Mouse (Mus musculus) stomach, postnatal 0 days (tissue): ENCODE measurements around the gene Il9r. TPM values are rescaled to one million over a fixed set of nuclear protein-coding genes. Genes with fewer than 3 reads are reported as not detected.
A peak's percentile ranks its signal among the peaks of the same experiment; 100 is the strongest.

Experiments used
- ATAC-seq: fragments of 200-750 bp; cut with Nextera tagmentation; 2 replicates; pipeline ENCODE4 v1.8.0; 2017; ENCODE audit not compliant: low FRiP score, low TSS enrichment
- DNase-seq: peaks from one replicate; pipeline ENCODE4 v3.0.0-alpha.2; 2016; ENCODE audit warnings: low spot score
- H3K27ac ChIP-seq: fragments of 300-500 bp; sonication (generic); replicated peaks from 2 replicates; pipeline ENCODE4 v1.5.1; 2014; ENCODE audit warnings: mild to moderate bottlenecking, control low read depth
- H3K27me3 ChIP-seq: fragments of 300-500 bp; sonication (generic); 2 replicates; pipeline ENCODE4 v1.6.1; 2014; ENCODE audit warnings: low read length; ENCODE audit not compliant: control insufficient read depth, insufficient read depth
- H3K36me3 ChIP-seq: fragments of 300-500 bp; sonication (generic); 2 replicates; pipeline ENCODE4 v1.6.1; 2014; ENCODE audit warnings: low read length, mixed read lengths; ENCODE audit not compliant: control insufficient read depth, insufficient read depth
- H3K4me1 ChIP-seq: fragments of 300-500 bp; sonication (generic); replicated peaks from 2 replicates; pipeline ENCODE4 v1.6.1; 2014; ENCODE audit warnings: antibody characterized with exemption; ENCODE audit not compliant: control insufficient read depth, insufficient read depth
- H3K4me2 ChIP-seq: fragments of 300-500 bp; sonication (generic); replicated peaks from 2 replicates; pipeline ENCODE4 v1.6.1; 2014; ENCODE audit warnings: low read depth, mild to moderate bottlenecking, control low read depth, moderate library complexity
- H3K4me3 ChIP-seq: fragments of 300-500 bp; sonication (generic); 2 replicates; pipeline ENCODE4 v1.5.1; 2014; ENCODE audit warnings: low read depth, low read length, control low read depth
- H3K9ac ChIP-seq: fragments of 300-500 bp; sonication (generic); 2 replicates; pipeline ENCODE4 v1.6.1; 2014; ENCODE audit warnings: mild to moderate bottlenecking, low read length, control low read depth, mixed read lengths
- H3K9me3 ChIP-seq: fragments of 300-500 bp; sonication (generic); 2 replicates; pipeline ENCODE4 v1.6.1; 2016; ENCODE audit warnings: low read length; ENCODE audit not compliant: control insufficient read depth
- CTCF ChIP-seq: IDR thresholded peaks from 2 replicates; pipeline ENCODE4 v1.5.1; 2016; ENCODE audit warnings: antibody characterized with exemption, low read depth, mild to moderate bottlenecking, moderate library complexity
- EP300 ChIP-seq: optimal IDR thresholded peaks from 2 replicates; pipeline ENCODE3; 2016; ENCODE audit warnings: antibody characterized with exemption
- WGBS: fragments of 180-500 bp; shearing (Covaris S2); extraction: QIAGEN DNeasy Blood & Tissue Kit; methylation state at CpG from one replicate; pipeline ENCODE4 v1.1.7; 2014; 5-methylcytosine and 5-hydroxymethylcytosine counted together
- polyA plus RNA-seq: library from polyadenylated mRNA; unstranded; fragments of >200 nt; fragmentation: Nextera tagmentation; extraction: Ambion mirVana; gene quantifications from 2 replicates; pipeline ENCODE4 v1.2.1, GENCODE M21; 2015

Il9r gene
- polyA plus RNA-seq, 1 experiment from 2014 or later = not detected

- H3K4me2 ChIP-seq = no peak overlapping the region
- H3K4me3 ChIP-seq = no peak overlapping the region
- H3K36me3 ChIP-seq = no peaks in the 10 kb centered on the region
- 65% methylated on average over 11 of the region's 11 CpGs for WGBS
- H3K4me1 ChIP-seq = no peaks in the 10 kb centered on the region
- no peak for TF ChIP-seq EP300
- TF ChIP-seq CTCF = no peak
- no peak overlapping the region for H3K27ac ChIP-seq
- H3K9ac ChIP-seq = no peak overlapping the region
- DNase-seq (no peak), ATAC-seq (no peak)
- no peaks in the 10 kb centered on the region for H3K9me3 ChIP-seq
- H3K27me3 ChIP-seq = no peaks in the 10 kb centered on the region
These were observed 50.5 kb downstream of the Il9r start for GRCm38 (mm10) chr11:32149605-32150004.

DNA sequence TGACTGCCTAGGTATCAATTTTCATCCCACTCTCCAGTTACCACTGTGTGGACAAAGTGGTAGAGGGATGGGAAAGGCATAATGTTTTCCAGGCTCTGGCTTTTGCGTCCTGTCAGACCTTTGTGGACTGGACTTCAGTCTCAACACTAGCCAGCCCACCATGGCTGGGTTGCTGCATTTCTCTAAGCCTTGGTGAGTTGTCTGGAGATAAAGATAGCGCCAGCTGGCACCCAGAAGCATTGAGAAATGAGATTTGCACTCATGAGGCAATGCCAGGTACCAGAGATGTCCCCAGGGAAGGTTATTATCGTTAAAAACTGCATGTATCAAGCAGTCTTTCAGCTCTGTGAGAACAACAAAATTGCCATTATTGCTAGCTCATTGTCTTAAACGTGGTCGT lies 57.3 kb downstream of the Il9r start:
- DNase-seq (no peak), ATAC-seq (no peak)
- 77% methylated on average over 5 of the region's 5 CpGs for WGBS
- TF ChIP-seq CTCF = no peak
- no peak for TF ChIP-seq EP300
- H3K36me3 ChIP-seq = no peaks in the 10 kb centered on the region
- H3K4me1 ChIP-seq = no peaks in the 10 kb centered on the region
- no peak overlapping the region for H3K27ac ChIP-seq
- H3K9me3 ChIP-seq = no peaks in the 10 kb centered on the region
- H3K27me3 ChIP-seq = no peaks in the 10 kb centered on the region
- H3K4me2 ChIP-seq = no peak overlapping the region
- H3K9ac ChIP-seq = no peak overlapping the region
- no peak overlapping the region for H3K4me3 ChIP-seq

DNA sequence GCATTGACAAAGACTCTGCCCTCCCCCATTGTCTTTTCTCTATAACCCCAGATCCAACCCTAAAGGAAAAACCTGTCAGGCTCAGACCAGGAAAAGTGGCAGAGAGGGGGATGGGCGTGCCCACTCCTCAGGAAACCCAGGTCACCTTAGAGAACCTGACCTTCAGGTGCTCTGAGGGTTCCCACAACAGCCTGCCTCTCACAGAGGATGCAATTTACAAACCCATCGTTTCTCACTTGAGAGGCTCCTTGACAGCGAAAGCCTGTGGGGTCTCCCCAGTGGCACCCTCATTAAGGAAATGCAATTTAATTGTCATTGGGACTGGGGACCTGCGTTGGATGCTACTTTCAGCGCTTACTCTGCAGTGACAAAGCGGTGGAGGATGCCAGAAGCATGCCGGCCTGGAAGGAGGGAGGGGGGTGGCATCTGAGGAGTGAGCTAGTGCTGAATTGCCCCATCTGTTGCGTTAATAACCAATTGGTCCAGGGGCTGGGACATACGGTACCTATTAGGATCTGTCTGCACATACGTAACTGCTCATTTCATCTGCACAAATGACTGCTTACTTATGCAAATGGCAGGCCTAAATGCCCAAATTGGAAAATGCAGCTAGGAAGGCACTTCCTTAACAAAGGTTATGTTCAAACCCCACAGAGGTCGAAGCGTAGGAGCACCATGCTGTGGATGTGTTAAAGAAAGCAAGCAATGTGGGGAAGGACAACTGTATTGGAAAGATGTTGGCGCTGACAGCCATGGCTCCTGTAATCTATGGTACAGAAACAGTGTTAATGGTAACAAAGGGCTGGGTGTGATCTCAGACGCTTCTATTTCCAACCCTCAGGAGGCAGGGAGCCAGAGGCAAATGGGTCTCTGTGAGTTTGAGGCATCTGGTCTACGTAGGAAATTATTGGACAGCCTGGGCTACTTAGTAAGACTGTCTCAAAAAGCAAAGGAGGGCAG lies 58.2 kb downstream of the Il9r start:
- TF ChIP-seq EP300 (no peak), CTCF (no peak)
- Histone ChIP-seq H3K27me3 (no peaks in the 10 kb centered on the region), H3K9me3 (no peaks in the 10 kb centered on the region), H3K4me3 (no peak overlapping the region), H3K36me3 (no peaks in the 10 kb centered on the region), H3K27ac (no peak overlapping the region), H3K9ac (no peak overlapping the region), H3K4me2 (no peak overlapping the region), H3K4me1 (no peaks in the 10 kb centered on the region)
- DNase-seq (no peak), ATAC-seq (no peak)
- WGBS = 75% methylated on average over 15 of the region's 15 CpGs

GRCm38 (mm10) chr11:32141034-32141433 lies 59.0 kb downstream of the Il9r start:
- H3K4me3 ChIP-seq = no peak overlapping the region
- H3K9me3 ChIP-seq = no peaks in the 10 kb centered on the region
- ATAC-seq (no peak), DNase-seq (peak; percentile 78)
- no peaks in the 10 kb centered on the region for H3K36me3 ChIP-seq
- no peaks in the 10 kb centered on the region for H3K27me3 ChIP-seq
- WGBS = 27% methylated on average over 2 of the region's 2 CpGs
- no peak overlapping the region for H3K9ac ChIP-seq
- no peak overlapping the region for H3K4me2 ChIP-seq
- no peak overlapping the region for H3K27ac ChIP-seq
- TF ChIP-seq EP300 (no peak), CTCF (peak; percentile 88)
- no peaks in the 10 kb centered on the region for H3K4me1 ChIP-seq

- no peak overlapping the region for H3K9ac ChIP-seq
- no peaks in the 10 kb centered on the region for H3K9me3 ChIP-seq
- no peaks in the 10 kb centered on the region for H3K36me3 ChIP-seq
- 59% methylated on average over 6 of the region's 6 CpGs for WGBS
- no peak overlapping the region for H3K4me3 ChIP-seq
- TF ChIP-seq CTCF = no peak
- no peak for TF ChIP-seq EP300
- no peaks in the 10 kb centered on the region for H3K27me3 ChIP-seq
- H3K27ac ChIP-seq = no peak overlapping the region
- no peak for ATAC-seq
- H3K4me1 ChIP-seq = no peaks in the 10 kb centered on the region
- no peak for DNase-seq
- H3K4me2 ChIP-seq = no peak overlapping the region
These were observed 60.5 kb downstream of the Il9r start for GRCm38 (mm10) chr11:32139528-32139961.

DNA sequence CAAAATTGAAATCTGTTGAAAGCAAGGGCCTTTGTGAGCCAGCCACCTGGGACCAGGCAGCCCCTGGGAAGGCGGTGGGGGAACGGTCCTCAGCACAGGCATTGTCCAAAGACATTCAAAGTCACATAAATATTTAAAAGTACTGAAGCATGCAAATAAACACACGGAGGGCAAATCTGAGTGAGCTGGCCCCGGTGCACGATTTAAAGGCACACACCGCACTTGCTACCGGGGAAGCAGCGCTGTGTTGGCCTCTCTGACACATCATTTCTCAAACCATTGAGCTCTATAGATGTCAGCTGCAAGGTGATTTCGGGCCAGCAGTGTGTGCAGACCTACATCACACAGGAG lies 61.5 kb downstream of the Il9r start:
- H3K4me1 ChIP-seq = no peaks in the 10 kb centered on the region
- H3K4me3 ChIP-seq = no peak overlapping the region
- ATAC-seq (peak; percentile 63), DNase-seq (peak; percentile 55)
- H3K27me3 ChIP-seq = no peaks in the 10 kb centered on the region
- no peaks in the 10 kb centered on the region for H3K36me3 ChIP-seq
- H3K9me3 ChIP-seq = no peaks in the 10 kb centered on the region
- 0 out of 2 replicates have a peak overlapping the region, but pooled peaks have one; percentile 0 for H3K27ac ChIP-seq
- H3K4me2 ChIP-seq = peak overlapping the region; percentile 31
- H3K9ac ChIP-seq = no peak overlapping the region
- 16% methylated on average over 9 of the region's 9 CpGs for WGBS
- TF ChIP-seq CTCF = no peak
- TF ChIP-seq EP300 = no peak
